Mouse (Mus musculus) heart, embryonic 11.5 days (tissue): ENCODE data around the gene Vmn1r212. TPM values are rescaled to one million over a fixed set of nuclear protein-coding genes. Genes with fewer than 3 reads are reported as not detected.
"Not testable (repeated sequence)": the region's sequence is repeated elsewhere in the genome, so short reads cannot be mapped to it uniquely, and the experiment has no call there.

Experiments used
- ATAC-seq: fragments of 200-750 bp; cut with Nextera tagmentation; replicated peaks from 2 replicates; pipeline ENCODE4 v1.8.0; 2017; ENCODE audit warnings: moderate library complexity; ENCODE audit not compliant: insufficient number of reproducible peaks, low FRiP score, low TSS enrichment
- H3K27ac ChIP-seq: fragments of 300-500 bp; sonication (generic); 2 replicates; pipeline ENCODE4 v1.5.1; 2014; ENCODE audit warnings: mild to moderate bottlenecking, low read depth, low read length
- H3K27me3 ChIP-seq: fragments of 300-500 bp; sonication (generic); 2 replicates; pipeline ENCODE4 v1.6.1; 2014; ENCODE audit warnings: mild to moderate bottlenecking, low read length, mixed read lengths; ENCODE audit not compliant: control insufficient read depth, insufficient read depth
- H3K36me3 ChIP-seq: fragments of 300-500 bp; sonication (generic); 2 replicates; pipeline ENCODE4 v1.6.1; 2014; ENCODE audit warnings: mild to moderate bottlenecking, low read length, moderate library complexity, mixed read lengths; ENCODE audit not compliant: control insufficient read depth, insufficient read depth
- H3K4me1 ChIP-seq: fragments of 300-500 bp; sonication (generic); 2 replicates; pipeline ENCODE4 v1.6.1; 2014; ENCODE audit warnings: low read length; ENCODE audit not compliant: control insufficient read depth, insufficient read depth
- H3K4me2 ChIP-seq: fragments of 300-500 bp; sonication (generic); 2 replicates; pipeline ENCODE4 v1.6.1; 2014; ENCODE audit warnings: mild to moderate bottlenecking, moderate library complexity
- H3K4me3 ChIP-seq: fragments of 300-500 bp; sonication (generic); 2 replicates; pipeline ENCODE4 v1.5.1; 2014; ENCODE audit warnings: low read depth, low read length
- H3K9ac ChIP-seq: fragments of 300-500 bp; sonication (generic); 2 replicates; pipeline ENCODE4 v1.6.1; 2014; ENCODE audit warnings: mild to moderate bottlenecking, low read depth, low read length, moderate library complexity
- H3K9me3 ChIP-seq: fragments of 300-500 bp; sonication (generic); replicated peaks from 2 replicates; pipeline ENCODE4 v1.6.1; 2016; ENCODE audit warnings: low read length; ENCODE audit not compliant: control insufficient read depth
- WGBS: fragments of 180-500 bp; shearing (Covaris S2); extraction: QIAGEN DNeasy Blood & Tissue Kit; methylation state at CpG from one replicate; pipeline ENCODE4 v1.1.7; 2014; ENCODE audit not compliant: insufficient replicate concordance; 5-methylcytosine and 5-hydroxymethylcytosine counted together
- polyA plus RNA-seq: library from polyadenylated mRNA; unstranded; fragments of >200 nt; fragmentation: Nextera tagmentation; extraction: Ambion mirVana; gene quantifications from 2 replicates; pipeline ENCODE4 v1.2.1, GENCODE M21; 2014

Vmn1r212 gene
- polyA plus RNA-seq = not detected in 2 replicates

GRCm38 (mm10) chr13:22884105-22884504 lies at the start of gene Vmn1r212:
Gene Vmn1r212 (minus strand): TSS chr13:22884205.
- H3K4me3 ChIP-seq = no peak within 1 kb of the TSS
- no peak within 1 kb of the TSS for H3K27ac ChIP-seq
- H3K9ac ChIP-seq = no peak within 1 kb of the TSS
- no peak within 1 kb of the TSS for H3K4me2 ChIP-seq
- H3K27me3 ChIP-seq = no peaks in the 10 kb centered on the region
- H3K4me1 ChIP-seq = no peaks in the 10 kb centered on the region
- WGBS = 66% methylated on average over 4 of the region's 4 CpGs
- ATAC-seq = no peak
- no peaks in the 10 kb centered on the region for H3K36me3 ChIP-seq
- H3K9me3 ChIP-seq = no peaks in the 10 kb centered on the region

GRCm38 (mm10) chr13:22879257-22879656 lies 4.7 kb downstream of the Vmn1r212 start:
- Histone ChIP-seq H3K9me3 (no peaks in the 10 kb centered on the region), H3K4me1 (no peaks in the 10 kb centered on the region), H3K27me3 (no peaks in the 10 kb centered on the region), H3K27ac (no peak overlapping the region), H3K4me3 (no peak overlapping the region), H3K36me3 (no peaks in the 10 kb centered on the region), H3K9ac (no peak overlapping the region), H3K4me2 (no peak overlapping the region)
- 76% methylated on average over 1 of the region's 1 CpGs for WGBS
- no peak for ATAC-seq

GRCm38 (mm10) chr13:22857461-22857860 lies 26.5 kb downstream of the Vmn1r212 start, which contains the start of gene Vmn1r211:
Gene Vmn1r211 (minus strand): TSS chr13:22857561.
- H3K9ac ChIP-seq = no peak within 1 kb of the TSS
- H3K36me3 ChIP-seq = no peaks in the 10 kb centered on the region
- H3K4me2 ChIP-seq = no peak within 1 kb of the TSS
- H3K27me3 ChIP-seq = no peaks in the 10 kb centered on the region
- no peaks in the 10 kb centered on the region for H3K4me1 ChIP-seq
- no peaks in the 10 kb centered on the region for H3K9me3 ChIP-seq
- WGBS = 64% methylated on average over 1 of the region's 1 CpGs
- ATAC-seq = no peak
- no peak within 1 kb of the TSS for H3K27ac ChIP-seq
- no peak within 1 kb of the TSS for H3K4me3 ChIP-seq

- no peaks in the 10 kb centered on the region for H3K9me3 ChIP-seq
- H3K27ac ChIP-seq = no peak overlapping the region
- no peak overlapping the region for H3K9ac ChIP-seq
- H3K27me3 ChIP-seq = no peaks in the 10 kb centered on the region
- H3K4me1 ChIP-seq = no peaks in the 10 kb centered on the region
- H3K4me2 ChIP-seq = no peak overlapping the region
- no peak overlapping the region for H3K4me3 ChIP-seq
- WGBS = 71% methylated on average over 4 of the region's 4 CpGs
- H3K36me3 ChIP-seq = no peaks in the 10 kb centered on the region
- ATAC-seq = no peak
These were observed 29.2 kb downstream of the Vmn1r212 start for GRCm38 (mm10) chr13:22854760-22855159.

GRCm38 (mm10) chr13:22846798-22847197 lies 37.2 kb downstream of the Vmn1r212 start:
- H3K9me3 ChIP-seq = no peaks in the 10 kb centered on the region
- no peak for ATAC-seq
- H3K27ac ChIP-seq = no peak overlapping the region
- H3K4me1 ChIP-seq = no peaks in the 10 kb centered on the region
- H3K36me3 ChIP-seq = no peaks in the 10 kb centered on the region
- H3K27me3 ChIP-seq = no peaks in the 10 kb centered on the region
- no peak overlapping the region for H3K9ac ChIP-seq
- no peak overlapping the region for H3K4me2 ChIP-seq
- no peak overlapping the region for H3K4me3 ChIP-seq
- 69% methylated on average over 1 of the region's 1 CpGs for WGBS

- H3K9ac ChIP-seq, H3K36me3 ChIP-seq, H3K9me3 ChIP-seq, H3K4me2 ChIP-seq, H3K27ac ChIP-seq, H3K27me3 ChIP-seq, H3K4me1 ChIP-seq, H3K4me3 ChIP-seq, ATAC-seq: not testable (repeated sequence)
- whole genome bisulfite sequencing = 64% methylated on average over 3 of the region's 3 CpGs
These were observed 39.7 kb downstream of the Vmn1r212 start for GRCm38 (mm10) chr13:22844304-22844703.

Other genes starting within 250 kb of the Vmn1r212 start
- gene Vmn1r207-ps, start 154.6 kb downstream of the Vmn1r212 start, polyA plus RNA-seq = not detected in 2 replicates
- not detected in 2 replicates for gene Vmn1r208, start 106.8 kb downstream of the Vmn1r212 start, polyA plus RNA-seq
- not detected in 2 replicates for gene Vmn1r209, start 74.5 kb downstream of the Vmn1r212 start, polyA plus RNA-seq
- gene Vmn1r210, start 52.9 kb downstream of the Vmn1r212 start, polyA plus RNA-seq = not detected in 2 replicates
- not detected in 2 replicates for gene Vmn1r211, start 26.6 kb downstream of the Vmn1r212 start, polyA plus RNA-seq
- gene Vmn1r213, start 123.5 kb upstream of the Vmn1r212 start, polyA plus RNA-seq = not detected in 2 replicates
- not detected in 2 replicates for gene Vmn1r214, start 146.2 kb upstream of the Vmn1r212 start, polyA plus RNA-seq
- not detected in 2 replicates for gene Vmn1r215, start 183.8 kb upstream of the Vmn1r212 start, polyA plus RNA-seq
- gene Vmn1r217, start 234.0 kb upstream of the Vmn1r212 start, polyA plus RNA-seq = not detected in 2 replicates
- gene Vmn1r218, start 248.9 kb upstream of the Vmn1r212 start, polyA plus RNA-seq = not detected in 2 replicates